Mouse (Mus musculus): Measurements from ENCODE around the gene Sele. TPM values are rescaled to one million over a fixed set of nuclear protein-coding genes. Genes with fewer than 3 reads are reported as not detected.

Sele gene
- total and polyA plus RNA-seq, 3 experiments = 0.23 to 0.70 (median 0.70) TPM

- 32% methylated on average over 3 of the region's 3 CpGs for WGBS
- no peak overlapping the region for H3K4me3 ChIP-seq
- no peak overlapping the region for H3K9ac ChIP-seq (ENCODE audit: low read depth, low read length)
- intact Hi-C loops (cut with DNase I) = no loop called here
- no peak overlapping the region for H3K27ac ChIP-seq
- no peaks in the 10 kb centered on the region for H3K4me1 ChIP-seq (ENCODE audit: control insufficient read depth, insufficient read depth, low read length)
- H3K36me3 ChIP-seq (ENCODE audit: control insufficient read depth, insufficient read depth, low read length) = no peaks in the 10 kb centered on the region
- DNase-seq = peak; percentile 27 to 44
- H3K27me3 ChIP-seq (ENCODE audit: control insufficient read depth, insufficient read depth, low read length) = peaks cover 2% of the 10 kb centered on the region; the same call in 1 of the 2 replicates
- no peaks in the 10 kb centered on the region for H3K79me2 ChIP-seq (replicated peaks; ENCODE audit: control insufficient read depth, insufficient read depth, low read length)
- TF ChIP-seq EP300 (IDR thresholded peaks at IDR 0.05; ENCODE audit: insufficient read depth, low read depth, low read length) = no peak
- no peak for TF ChIP-seq CTCF (IDR thresholded peaks at IDR 0.05)
- no peak for TF ChIP-seq POLR2A (IDR thresholded peaks at IDR 0.05; ENCODE audit: insufficient read depth, low read depth, low read length)
Observed at GRCm38 (mm10) chr1:164043549-164043948, 4.5 kb upstream of the Sele start.

DNA sequence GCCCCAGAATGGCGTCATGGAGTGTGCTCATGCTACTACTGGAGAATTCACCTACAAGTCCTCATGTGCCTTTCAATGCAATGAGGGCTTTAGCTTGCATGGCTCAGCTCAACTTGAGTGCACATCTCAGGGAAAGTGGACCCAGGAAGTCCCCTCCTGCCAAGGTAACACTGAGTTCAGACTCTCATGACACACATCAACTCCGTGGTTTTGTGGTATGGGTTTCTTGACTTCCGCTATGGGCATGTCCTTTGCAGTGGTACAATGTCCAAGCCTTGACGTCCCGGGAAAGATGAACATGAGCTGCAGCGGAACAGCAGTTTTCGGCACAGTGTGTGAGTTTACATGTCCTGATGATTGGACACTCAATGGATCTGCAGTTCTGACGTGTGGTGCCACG, 5.5 kb downstream of the Sele start:
- Histone ChIP-seq H3K9ac (ENCODE audit: low read depth, low read length) (no peak overlapping the region), H3K27ac (no peak overlapping the region), H3K4me3 (no peak overlapping the region), H3K36me3 (ENCODE audit: control insufficient read depth, insufficient read depth, low read length) (no peaks in the 10 kb centered on the region), H3K79me2 (replicated peaks; ENCODE audit: control insufficient read depth, insufficient read depth, low read length) (no peaks in the 10 kb centered on the region), H3K27me3 (ENCODE audit: control insufficient read depth, insufficient read depth, low read length) (peaks cover 2% of the 10 kb centered on the region; the same call in 1 of the 2 replicates), H3K4me1 (ENCODE audit: control insufficient read depth, insufficient read depth, low read length) (no peaks in the 10 kb centered on the region)
- intact Hi-C loops (cut with DNase I) = no loop called here
- TF ChIP-seq EP300 (IDR thresholded peaks at IDR 0.05; ENCODE audit: insufficient read depth, low read depth, low read length) (no peak), POLR2A (IDR thresholded peaks at IDR 0.05; ENCODE audit: insufficient read depth, low read depth, low read length) (no peak), CTCF (IDR thresholded peaks at IDR 0.05) (no peak)
- no peak for DNase-seq
- 91% methylated on average over 9 of the region's 9 CpGs for WGBS

DNA sequence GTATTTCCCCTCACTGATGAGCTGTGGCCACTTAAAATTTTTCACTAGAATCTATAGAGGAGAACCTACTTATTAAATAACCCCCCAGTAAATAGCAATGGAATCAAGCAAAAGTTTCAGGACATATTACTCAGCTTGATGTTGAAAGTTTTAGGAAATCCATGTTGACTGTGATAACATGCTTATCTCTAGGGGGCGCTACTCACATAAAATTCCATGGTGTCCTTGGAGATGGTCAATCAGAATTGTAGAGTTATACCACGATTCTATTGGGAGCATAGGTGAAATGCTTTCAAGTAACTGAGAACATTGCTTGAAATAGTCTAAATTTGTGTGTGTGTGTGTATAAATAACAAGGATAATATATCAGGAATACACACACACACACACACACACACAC, 6.8 kb downstream of the Sele start:
- no peak for TF ChIP-seq EP300 (IDR thresholded peaks at IDR 0.05; ENCODE audit: insufficient read depth, low read depth, low read length)
- no peak for TF ChIP-seq POLR2A (IDR thresholded peaks at IDR 0.05; ENCODE audit: insufficient read depth, low read depth, low read length)
- TF ChIP-seq CTCF (IDR thresholded peaks at IDR 0.05) = peak; percentile 33
- WGBS = 40% methylated on average over 2 of the region's 2 CpGs
- Histone ChIP-seq H3K4me3 (no peak overlapping the region), H3K9ac (ENCODE audit: low read depth, low read length) (no peak overlapping the region), H3K36me3 (ENCODE audit: control insufficient read depth, insufficient read depth, low read length) (no peaks in the 10 kb centered on the region), H3K4me1 (ENCODE audit: control insufficient read depth, insufficient read depth, low read length) (no peaks in the 10 kb centered on the region), H3K27ac (no peak overlapping the region), H3K79me2 (replicated peaks; ENCODE audit: control insufficient read depth, insufficient read depth, low read length) (no peaks in the 10 kb centered on the region), H3K27me3 (ENCODE audit: control insufficient read depth, insufficient read depth, low read length) (peaks cover 2% of the 10 kb centered on the region; the same call in 1 of the 2 replicates)
- DNase-seq = no peak
- intact Hi-C loops (cut with DNase I) = no loop called here

GRCm38 (mm10) chr1:164060071-164060470, 12.0 kb downstream of the Sele start:
- intact Hi-C loops (cut with DNase I) = loop anchor here (2.0 kb wide), 1 partner anchor 79 kb away; no protein-coding TSS in a partner anchor
- no peak for TF ChIP-seq CTCF (IDR thresholded peaks at IDR 0.05)
- no peak for DNase-seq
- Histone ChIP-seq H3K4me3 (no peak overlapping the region), H3K79me2 (replicated peaks; ENCODE audit: control insufficient read depth, insufficient read depth, low read length) (no peaks in the 10 kb centered on the region), H3K4me1 (ENCODE audit: control insufficient read depth, insufficient read depth, low read length) (no peaks in the 10 kb centered on the region), H3K27ac (no peak overlapping the region), H3K27me3 (ENCODE audit: control insufficient read depth, insufficient read depth, low read length) (no peaks in the 10 kb centered on the region), H3K36me3 (ENCODE audit: control insufficient read depth, insufficient read depth, low read length) (no peaks in the 10 kb centered on the region), H3K9ac (ENCODE audit: low read depth, low read length) (no peak overlapping the region)
- 79% methylated on average over 4 of the region's 4 CpGs for WGBS

GRCm38 (mm10) chr1:164061278-164061677, 13.2 kb downstream of the Sele start:
- Histone ChIP-seq H3K36me3 (ENCODE audit: control insufficient read depth, insufficient read depth, low read length) (no peaks in the 10 kb centered on the region), H3K79me2 (replicated peaks; ENCODE audit: control insufficient read depth, insufficient read depth, low read length) (no peaks in the 10 kb centered on the region), H3K27me3 (ENCODE audit: control insufficient read depth, insufficient read depth, low read length) (no peaks in the 10 kb centered on the region), H3K9ac (ENCODE audit: low read depth, low read length) (no peak overlapping the region), H3K4me1 (ENCODE audit: control insufficient read depth, insufficient read depth, low read length) (no peaks in the 10 kb centered on the region), H3K4me3 (no peak overlapping the region), H3K27ac (no peak overlapping the region)
- intact Hi-C loops (cut with DNase I) = loop anchor here (2.0 kb wide), 1 partner anchor 78 kb away; no protein-coding TSS in a partner anchor
- 12% methylated on average over 4 of the region's 4 CpGs for WGBS
- DNase-seq = no peak
- TF ChIP-seq POLR2A (IDR thresholded peaks at IDR 0.05; ENCODE audit: insufficient read depth, low read depth, low read length) = no peak
- TF ChIP-seq CTCF (IDR thresholded peaks at IDR 0.05) = peak; percentile 63

- no peaks in the 10 kb centered on the region for H3K36me3 ChIP-seq (ENCODE audit: control insufficient read depth, insufficient read depth, low read length)
- intact Hi-C loops (cut with DNase I) = loop anchor here (2.0 kb wide), 1 partner anchor 77 kb away; no protein-coding TSS in a partner anchor
- H3K27me3 ChIP-seq (ENCODE audit: control insufficient read depth, insufficient read depth, low read length) = no peaks in the 10 kb centered on the region
- no peak within 1 kb of the TSS for H3K27ac ChIP-seq
- WGBS = 72% methylated on average over 4 of the region's 4 CpGs
- no peak within 1 kb of the TSS for H3K9ac ChIP-seq (ENCODE audit: low read depth, low read length)
- H3K4me1 ChIP-seq (ENCODE audit: control insufficient read depth, insufficient read depth, low read length) = no peaks in the 10 kb centered on the region
- H3K4me3 ChIP-seq = no peak within 1 kb of the TSS
- peak in 1 of 2 experiments; percentile 44 for DNase-seq
- no peaks in the 10 kb centered on the region for H3K79me2 ChIP-seq (replicated peaks; ENCODE audit: control insufficient read depth, insufficient read depth, low read length)
- no peak for TF ChIP-seq EP300 (IDR thresholded peaks at IDR 0.05; ENCODE audit: insufficient read depth, low read depth, low read length)
- no peak for TF ChIP-seq CTCF (IDR thresholded peaks at IDR 0.05)
- TF ChIP-seq POLR2A (IDR thresholded peaks at IDR 0.05; ENCODE audit: insufficient read depth, low read depth, low read length) = no peak
Observed at GRCm38 (mm10) chr1:164061925-164062324, 13.9 kb downstream of the Sele start, which contains the start of gene Sell. TSS of gene Sell (plus strand) at chr1:164061982.

Measured in heart, adult 2 months (tissue).